Mouse (Mus musculus) forebrain, embryonic 14.5 days (tissue): ENCODE measurements around the gene Chd4. TPM values are rescaled to one million over a fixed set of nuclear protein-coding genes. Genes with fewer than 3 reads are reported as not detected.
A peak's percentile ranks its signal among the peaks of the same experiment; 100 is the strongest.

Experiments used
- ATAC-seq: fragments of 200-750 bp; cut with Nextera tagmentation; 2 replicates; pipeline ENCODE4 v1.8.0; 2017; ENCODE audit warnings: mild to moderate bottlenecking, moderate library complexity
- DNase-seq: peaks from one replicate; pipeline ENCODE4 v3.0.0-alpha.2; 2015; ENCODE audit warnings: low spot score
- H3K27ac ChIP-seq: fragments of 300-500 bp; sonication (generic); 2 replicates; pipeline ENCODE4 v1.5.1; 2014; ENCODE audit warnings: low read depth, mild to moderate bottlenecking, control low read depth, low read length, moderate library complexity
- H3K27me3 ChIP-seq: fragments of 300-500 bp; sonication (generic); replicated peaks from 2 replicates; pipeline ENCODE4 v1.6.1; 2014; ENCODE audit warnings: low read length, control low read depth, mixed read lengths; ENCODE audit not compliant: control insufficient read depth, insufficient read depth
- H3K36me3 ChIP-seq: fragments of 300-500 bp; sonication (generic); 2 replicates; pipeline ENCODE4 v1.6.1; 2014; ENCODE audit warnings: low read length, control low read depth; ENCODE audit not compliant: control insufficient read depth, insufficient read depth
- H3K4me1 ChIP-seq: fragments of 300-500 bp; sonication (generic); 2 replicates; pipeline ENCODE4 v1.6.1; 2014; ENCODE audit warnings: antibody characterized with exemption, low read length, control low read depth; ENCODE audit not compliant: control insufficient read depth, insufficient read depth
- H3K4me2 ChIP-seq: fragments of 300-500 bp; sonication (generic); 2 replicates; pipeline ENCODE4 v1.6.1; 2014; ENCODE audit warnings: mild to moderate bottlenecking, control low read depth, low read length
- H3K4me3 ChIP-seq: fragments of 300-500 bp; sonication (generic); 2 replicates; pipeline ENCODE4 v1.5.1; 2014; ENCODE audit warnings: low read depth, low read length, control low read depth
- H3K9ac ChIP-seq: fragments of 300-500 bp; sonication (generic); 2 replicates; pipeline ENCODE4 v1.6.1; 2014; ENCODE audit warnings: mild to moderate bottlenecking, low read length, control low read depth, moderate library complexity
- H3K9me3 ChIP-seq: fragments of 300-500 bp; sonication (generic); replicated peaks from 2 replicates; pipeline ENCODE4 v1.6.1; 2016; ENCODE audit warnings: low read length, control low read depth, mixed read lengths; ENCODE audit not compliant: control insufficient read depth
- WGBS: fragments of 180-500 bp; shearing (Covaris S2); extraction: QIAGEN DNeasy Blood & Tissue Kit; methylation state at CpG from one replicate; pipeline ENCODE4 v1.1.7; 2014; 5-methylcytosine and 5-hydroxymethylcytosine counted together
- polyA plus RNA-seq: library from polyadenylated mRNA; unstranded; fragments of >200 nt; fragmentation: Nextera tagmentation; extraction: Ambion mirVana; gene quantifications from 2 replicates; pipeline ENCODE4 v1.2.1, GENCODE M21; 2014

Chd4 gene
- polyA plus RNA-seq, 1 experiment from 2014 or later: 61.1 TPM

- 3% methylated on average over 19 of the region's 20 CpGs for WGBS
- DNase-seq: peak; percentile 91
- peak overlapping the region; percentile 33; the same call in 1 of the 2 replicates for H3K9ac ChIP-seq
- H3K4me2 ChIP-seq: peak overlapping the region; percentile 16; the same call in 1 of the 2 replicates
- ATAC-seq: peak; percentile 76
- H3K9me3 ChIP-seq: no peaks in the 10 kb centered on the region
- no peak overlapping the region for H3K4me3 ChIP-seq
- peaks cover 13% of the 10 kb centered on the region for H3K4me1 ChIP-seq
- H3K36me3 ChIP-seq: no peaks in the 10 kb centered on the region
- H3K27ac ChIP-seq: peak overlapping the region; percentile 95
- H3K27me3 ChIP-seq: no peaks in the 10 kb centered on the region
Measured at GRCm38 (mm10) chr6:125088561-125089321, 7.0 kb upstream of the Chd4 start.

- Histone ChIP-seq H3K4me1 (peaks cover 13% of the 10 kb centered on the region), H3K4me2 (peak overlapping the region; percentile 43), H3K9me3 (no peaks in the 10 kb centered on the region), H3K36me3 (no peaks in the 10 kb centered on the region), H3K27me3 (no peaks in the 10 kb centered on the region), H3K27ac (peak overlapping the region; percentile 95), H3K4me3 (peak overlapping the region; percentile 6; the same call in 1 of the 2 replicates), H3K9ac (peak overlapping the region; percentile 59)
- 2% methylated on average over 15 of the region's 15 CpGs for WGBS
- peak; percentile 67 for ATAC-seq
- peak; percentile 86 for DNase-seq
Measured at GRCm38 (mm10) chr6:125089521-125090321, 6.1 kb upstream of the Chd4 start.

GRCm38 (mm10) chr6:125090341-125091085 is 5.3 kb upstream of the Chd4 start:
- peak overlapping the region; percentile 95 for H3K27ac ChIP-seq
- H3K4me3 ChIP-seq: no peak overlapping the region
- peak overlapping the region; percentile 43 for H3K4me2 ChIP-seq
- H3K9me3 ChIP-seq: no peaks in the 10 kb centered on the region
- DNase-seq: no peak
- H3K4me1 ChIP-seq: peaks cover 13% of the 10 kb centered on the region
- peak overlapping the region; percentile 59; the same call in 1 of the 2 replicates for H3K9ac ChIP-seq
- WGBS: 49% methylated on average over 10 of the region's 10 CpGs
- no peaks in the 10 kb centered on the region for H3K36me3 ChIP-seq
- H3K27me3 ChIP-seq: no peaks in the 10 kb centered on the region
- ATAC-seq: no peak; the same call in 1 of the 2 replicates

- H3K27me3 ChIP-seq: no peaks in the 10 kb centered on the region
- H3K4me3 ChIP-seq: no peak overlapping the region
- no peak for DNase-seq
- H3K36me3 ChIP-seq: no peaks in the 10 kb centered on the region
- 93% methylated on average over 5 of the region's 5 CpGs for WGBS
- H3K9ac ChIP-seq: no peak overlapping the region
- H3K9me3 ChIP-seq: no peaks in the 10 kb centered on the region
- no peak overlapping the region for H3K4me2 ChIP-seq
- H3K27ac ChIP-seq: no peak overlapping the region
- H3K4me1 ChIP-seq: peaks cover 13% of the 10 kb centered on the region
- ATAC-seq: no peak
Measured at GRCm38 (mm10) chr6:125092372-125092771, 3.4 kb upstream of the Chd4 start.

GRCm38 (mm10) chr6:125094843-125095242 is 938 bp upstream of the Chd4 start:
- H3K36me3 ChIP-seq: peaks cover 22% of the 10 kb centered on the region
- H3K27ac ChIP-seq: peak overlapping the region; percentile 92; the same call in 1 of the 2 replicates
- no peak for DNase-seq
- no peaks in the 10 kb centered on the region for H3K9me3 ChIP-seq
- peaks cover 32% of the 10 kb centered on the region for H3K4me1 ChIP-seq
- 68% methylated on average over 3 of the region's 3 CpGs for WGBS
- no peak for ATAC-seq
- no peaks in the 10 kb centered on the region for H3K27me3 ChIP-seq
- no peak overlapping the region for H3K4me2 ChIP-seq
- H3K9ac ChIP-seq: no peak overlapping the region
- H3K4me3 ChIP-seq: no peak overlapping the region

- Histone ChIP-seq H3K4me1 (peaks cover 27% of the 10 kb centered on the region), H3K9ac (peak overlapping the region; percentile 96), H3K27me3 (no peaks in the 10 kb centered on the region), H3K36me3 (peaks cover 36% of the 10 kb centered on the region), H3K27ac (peak overlapping the region; percentile 92), H3K4me3 (peak overlapping the region; percentile 98), H3K4me2 (peak overlapping the region; percentile 94), H3K9me3 (no peaks in the 10 kb centered on the region)
- WGBS: 2% methylated on average over 22 of the region's 32 CpGs
- DNase-seq: no peak
- ATAC-seq: no peak
Measured at GRCm38 (mm10) chr6:125096279-125096596, 457 bp downstream of the Chd4 start.

- Histone ChIP-seq H3K4me2 (peak overlapping the region; percentile 94), H3K9me3 (no peaks in the 10 kb centered on the region), H3K4me1 (peaks cover 27% of the 10 kb centered on the region), H3K27me3 (no peaks in the 10 kb centered on the region), H3K4me3 (peak overlapping the region; percentile 98), H3K9ac (peak overlapping the region; percentile 96), H3K36me3 (peaks cover 41% of the 10 kb centered on the region), H3K27ac (peak overlapping the region; percentile 92)
- DNase-seq (peak; percentile 51), ATAC-seq (peak; percentile 36)
- WGBS: under 1% methylated on average over 28 of the region's 44 CpGs
Measured at GRCm38 (mm10) chr6:125096597-125097345, 990 bp downstream of the Chd4 start.

GRCm38 (mm10) chr6:125097346-125097689 is 1.5 kb downstream of the Chd4 start:
- peak; percentile 36 for DNase-seq
- Histone ChIP-seq H3K36me3 (peaks cover 47% of the 10 kb centered on the region), H3K27me3 (no peaks in the 10 kb centered on the region), H3K4me2 (peak overlapping the region; percentile 94), H3K9ac (peak overlapping the region; percentile 96), H3K27ac (peak overlapping the region; percentile 92), H3K4me1 (peaks cover 27% of the 10 kb centered on the region), H3K9me3 (no peaks in the 10 kb centered on the region), H3K4me3 (peak overlapping the region; percentile 98)
- 1% methylated on average over 12 of the region's 12 CpGs for WGBS
- peak; percentile 0; the same call in 1 of the 2 replicates for ATAC-seq
